Mouse (Mus musculus) spleen, postnatal 10 days (tissue): ENCODE measurements around the gene Ppfibp1.

Experiments used
- DNase-seq, 2 experiments: peaks; one replicate each; pipeline ENCODE4 v3.0.0; 2021 to 2022; ENCODE audit warnings: low spot score in 2 of 2

The Ppfibp1 gene

GRCm38 (mm10) chr6:146958694-146959093, 70.4 kb downstream of the Ppfibp1 start:
- DNase-seq, result no peak

- no peak for DNase-seq
These were observed 71.8 kb downstream of the Ppfibp1 start for GRCm38 (mm10) chr6:146959908-146960680.

DNA sequence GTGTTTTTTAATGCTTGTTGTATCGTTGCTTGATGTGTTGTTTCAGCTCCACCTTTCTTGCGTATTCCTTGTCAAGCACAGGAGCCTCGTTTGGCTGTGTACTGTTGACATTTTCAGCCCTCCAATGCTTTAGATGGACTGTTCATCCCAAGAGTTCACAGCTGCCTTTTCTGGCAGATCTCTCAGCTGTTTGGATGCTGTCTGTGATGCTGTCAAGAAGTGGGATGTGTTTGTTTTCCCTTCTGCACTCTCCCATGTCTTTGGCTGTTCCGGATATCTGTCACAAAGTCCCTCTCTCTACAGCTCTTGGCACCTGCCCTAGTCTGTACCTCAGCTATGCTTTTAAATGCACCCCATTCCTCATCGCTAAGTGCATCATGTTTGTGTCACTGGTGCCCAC, 72.7 kb downstream of the Ppfibp1 start:
- no peak for DNase-seq

DNA sequence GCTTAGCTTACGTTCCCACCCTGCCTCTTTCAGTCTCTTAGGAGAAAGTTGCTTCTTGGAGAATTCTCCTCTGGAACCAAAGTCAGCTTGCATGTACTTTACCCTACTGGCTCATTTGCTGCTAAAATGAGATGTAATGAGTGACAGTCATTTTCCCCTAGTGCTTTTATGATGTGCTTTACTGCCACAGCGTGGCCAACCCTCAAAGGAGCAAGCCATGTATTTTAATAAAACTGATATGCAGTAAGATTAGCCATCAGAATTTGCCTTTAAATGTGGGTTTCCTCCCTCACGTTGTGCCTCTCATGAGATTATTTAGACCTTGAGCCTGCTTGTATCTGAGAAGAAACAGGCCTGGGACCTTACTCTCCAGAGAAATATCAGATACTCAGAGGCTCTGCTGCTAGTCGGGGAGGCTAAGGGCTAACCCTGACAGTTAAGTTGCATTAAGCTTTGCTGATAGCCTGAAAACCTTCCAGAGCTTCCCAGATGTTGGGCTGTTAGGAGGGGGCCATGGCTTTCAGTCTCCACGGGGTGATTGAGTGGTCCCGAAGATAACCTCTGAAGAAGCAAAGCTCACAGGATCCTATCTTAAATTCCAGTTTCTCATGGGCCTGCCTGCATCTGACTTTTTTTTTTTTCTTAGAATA, 73.7 kb downstream of the Ppfibp1 start:
- DNase-seq, result no peak

GRCm38 (mm10) chr6:146963396-146964150, 75.3 kb downstream of the Ppfibp1 start:
- DNase-seq, result no peak

DNA sequence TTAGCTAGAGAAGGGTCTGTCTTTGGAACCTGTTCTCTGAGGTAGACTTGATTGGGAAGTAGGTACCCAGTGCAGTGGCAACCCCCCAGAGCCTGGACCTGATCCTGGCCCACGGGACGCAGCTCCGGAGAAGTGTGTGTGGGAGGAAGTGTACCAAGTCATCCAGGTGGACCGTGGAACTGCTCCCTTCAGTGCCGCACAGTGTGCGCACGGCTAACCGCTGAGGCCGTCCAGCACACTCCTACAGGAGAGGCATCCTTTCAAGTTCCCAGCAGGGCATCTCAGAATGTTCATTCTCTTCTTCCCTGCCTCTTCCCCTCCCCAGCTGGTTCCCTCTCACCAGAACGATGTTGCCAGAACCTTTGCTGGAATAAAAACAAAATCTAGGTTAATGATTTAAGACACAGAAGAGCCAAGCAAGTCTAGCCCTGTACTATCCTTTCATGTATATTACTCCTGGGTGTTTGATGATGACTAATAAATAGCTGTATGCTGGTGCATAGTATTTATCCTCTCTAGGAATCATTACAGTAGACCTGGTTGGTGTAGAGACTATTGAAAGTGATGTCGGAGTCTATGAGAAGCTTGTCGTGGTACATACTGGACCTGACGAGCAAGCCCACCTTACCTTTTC, 77.0 kb downstream of the Ppfibp1 start:
- DNase-seq, result no peak

DNA sequence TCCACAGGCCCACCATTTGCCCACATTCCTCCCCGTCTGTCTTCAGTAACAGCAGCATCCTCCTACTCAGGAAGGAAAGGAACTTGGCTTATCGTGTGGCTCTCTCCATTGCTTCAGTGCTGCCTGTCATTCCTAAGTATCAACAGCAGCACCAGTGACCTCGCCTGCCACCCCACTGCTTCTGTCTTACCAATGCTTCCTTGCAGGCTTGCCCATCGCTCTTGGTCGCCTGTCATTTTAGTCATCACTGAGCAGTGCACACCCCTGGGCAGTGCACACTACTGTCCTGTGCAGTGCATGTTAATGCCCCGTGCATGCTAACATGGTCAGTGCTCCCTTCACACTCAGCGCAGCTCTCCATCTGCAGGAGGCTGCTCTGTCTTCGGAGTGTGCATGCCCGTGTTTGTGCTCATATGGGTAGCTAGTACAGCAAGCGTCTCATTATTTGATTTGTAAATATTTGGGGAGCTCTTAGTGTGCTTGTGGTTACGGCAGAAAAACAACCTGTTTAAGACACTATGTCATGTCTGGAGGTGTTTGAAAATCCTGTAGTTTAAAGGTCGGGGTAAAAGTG, 78.2 kb downstream of the Ppfibp1 start:
- DNase-seq, result no peak

- no peak for DNase-seq
These were observed 79.5 kb downstream of the Ppfibp1 start for GRCm38 (mm10) chr6:146967836-146968235.

GRCm38 (mm10) chr6:146970811-146971210, 82.5 kb downstream of the Ppfibp1 start:
- no peak for DNase-seq

DNA sequence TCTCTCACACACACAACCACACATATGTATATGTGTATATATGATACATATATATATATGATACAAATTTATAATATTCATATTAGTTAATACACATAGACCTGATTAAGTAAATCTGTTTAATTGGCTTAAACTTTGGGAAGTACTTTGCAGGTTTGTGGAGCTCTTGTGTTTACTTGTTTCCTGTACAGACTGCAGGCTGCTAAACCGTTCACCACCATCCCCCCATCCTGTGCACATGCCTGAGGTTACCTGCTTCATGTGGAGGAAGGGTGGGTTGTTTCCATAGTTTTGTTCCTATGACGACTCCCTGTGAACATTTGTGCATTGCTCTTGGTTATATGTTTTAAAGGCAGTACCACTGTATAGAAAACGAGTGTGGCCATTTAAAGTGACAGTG, 83.1 kb downstream of the Ppfibp1 start:
- DNase-seq, result no peak

DNA sequence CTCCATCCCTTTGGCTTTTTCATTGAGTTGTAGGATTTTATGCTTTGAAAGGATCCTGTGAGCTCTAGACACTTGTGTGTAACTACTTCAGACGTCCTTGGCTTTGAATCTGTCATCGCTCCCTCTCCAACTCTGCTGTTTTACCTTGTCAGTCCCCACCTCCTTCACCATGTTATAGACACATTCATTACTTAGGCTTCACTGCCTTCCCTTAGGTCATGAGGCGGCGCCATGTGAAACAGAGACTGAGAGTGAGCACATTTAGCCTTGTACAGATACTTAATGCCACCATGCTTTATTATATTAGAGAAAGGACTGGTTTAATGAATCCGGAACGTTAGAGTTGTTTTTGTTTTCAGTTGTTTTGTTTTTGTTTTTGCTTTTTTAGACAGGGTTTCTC, 83.7 kb downstream of the Ppfibp1 start:
- DNase-seq, result no peak

GRCm38 (mm10) chr6:146972740-146973139, 84.5 kb downstream of the Ppfibp1 start:
- DNase-seq, result no peak

DNA sequence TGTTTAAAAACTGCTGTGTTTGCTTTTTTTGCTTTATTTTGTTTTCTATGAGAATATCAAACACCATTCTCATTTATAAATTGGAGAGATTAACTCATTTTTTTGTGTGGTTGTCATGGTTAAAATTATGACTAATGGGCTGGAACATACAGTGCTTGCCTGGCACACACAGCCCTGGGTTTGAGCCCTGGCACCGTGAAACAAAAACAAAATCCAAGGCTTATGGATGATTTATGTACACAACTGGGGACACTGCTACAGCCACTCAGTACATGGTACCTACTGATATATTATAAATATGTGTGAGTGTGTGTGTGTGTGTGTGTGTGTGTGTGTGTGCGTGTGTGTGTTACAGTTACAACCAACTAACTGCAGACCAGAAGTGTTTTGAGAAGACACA, 85.1 kb downstream of the Ppfibp1 start:
- DNase-seq, result no peak

DNA sequence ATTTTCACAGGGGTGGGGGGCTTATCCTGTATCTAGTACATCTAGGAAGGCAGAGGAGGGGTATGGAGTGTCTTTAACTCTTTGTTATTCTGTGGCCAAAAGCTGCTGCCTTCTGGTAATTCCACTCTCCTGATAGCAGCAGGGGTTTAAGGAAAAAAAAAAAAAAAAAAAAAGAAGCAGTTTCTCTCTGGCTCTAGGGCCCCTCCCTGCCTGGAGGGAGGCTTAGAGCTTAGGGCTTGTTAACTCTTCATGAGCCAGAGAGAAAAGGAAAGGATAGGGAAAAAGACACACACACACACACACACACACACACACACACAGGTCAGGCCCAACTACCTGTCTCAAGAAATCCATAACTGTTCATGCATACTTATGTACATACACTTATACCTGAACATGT, 85.5 kb downstream of the Ppfibp1 start:
- no peak for DNase-seq

GRCm38 (mm10) chr6:146976446-146976845, 88.2 kb downstream of the Ppfibp1 start:
- DNase-seq, result no peak

- DNase-seq, result no peak
These were observed 90.4 kb downstream of the Ppfibp1 start for GRCm38 (mm10) chr6:146978691-146979114.

- no peak for DNase-seq
These were observed 90.9 kb downstream of the Ppfibp1 start for GRCm38 (mm10) chr6:146979115-146979744.

- no peak for DNase-seq
These were observed 91.7 kb downstream of the Ppfibp1 start for GRCm38 (mm10) chr6:146979953-146980352.

DNA sequence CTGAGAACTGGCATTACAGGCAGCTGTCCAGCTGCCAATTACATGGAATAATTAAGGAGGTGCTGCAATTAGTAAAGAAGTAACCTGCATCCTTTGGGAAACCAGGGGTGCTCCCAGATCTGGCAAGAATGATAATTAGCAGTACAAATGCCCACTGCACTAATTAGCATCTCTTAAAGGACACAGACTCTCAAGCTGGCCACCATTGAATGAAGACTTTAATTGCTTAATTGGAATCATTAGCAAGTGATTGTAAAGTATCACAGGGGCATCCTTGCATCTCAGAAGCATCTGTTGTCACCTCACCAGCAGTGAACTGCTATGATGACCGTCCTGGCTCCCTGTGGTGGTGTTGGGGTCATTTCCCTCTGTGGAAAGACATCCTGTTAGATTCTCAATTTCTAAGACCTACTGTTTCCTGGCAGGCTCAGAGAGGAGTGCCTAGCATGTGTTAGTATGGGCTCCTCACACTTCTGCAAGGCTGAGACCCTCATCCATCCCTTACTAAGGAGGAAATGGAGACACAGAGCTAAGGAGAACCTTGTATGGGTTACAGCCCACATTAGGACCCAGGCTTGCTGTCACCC, 93.1 kb downstream of the Ppfibp1 start:
- DNase-seq, result no peak

- DNase-seq, result no peak
These were observed 96.3 kb downstream of the Ppfibp1 start for GRCm38 (mm10) chr6:146984569-146984968.

GRCm38 (mm10) chr6:146994236-146994635, 105.9 kb downstream of the Ppfibp1 start:
- DNase-seq, result peak; percentile 8 to 52
